Mouse (Mus musculus): ENCODE data around the gene Ccdc163. TPM values are rescaled to one million over a fixed set of nuclear protein-coding genes. Genes with fewer than 3 reads are reported as not detected.

The Ccdc163 gene
- polyA plus RNA-seq, 1 experiment from 2014 or later, result 16.9 TPM

GRCm38 (mm10) chr4:116732355-116732754 lies 24.0 kb downstream of the Ccdc163 start:
- Histone ChIP-seq H3K4me2 (ENCODE audit: low read length) (no peak overlapping the region), H3K27me3 (replicated peaks; ENCODE audit: control insufficient read depth, insufficient read depth, low read length) (no peaks in the 10 kb centered on the region), H3K27ac (ENCODE audit: low read depth, low read length) (no peak overlapping the region), H3K4me1 (ENCODE audit: control insufficient read depth, insufficient read depth, low read length) (no peaks in the 10 kb centered on the region), H3K9me3 (replicated peaks; ENCODE audit: control insufficient read depth, low read length) (no peaks in the 10 kb centered on the region), H3K4me3 (ENCODE audit: low read depth, low read length) (no peak overlapping the region), H3K9ac (ENCODE audit: low read length) (no peak overlapping the region), H3K36me3 (ENCODE audit: control insufficient read depth, insufficient read depth, low read length) (no peaks in the 10 kb centered on the region)
- DNase-seq (ENCODE audit: low spot score) (no peak), ATAC-seq (no peak)
- 88% methylated on average over 5 of the region's 5 CpGs for WGBS

- no peak for ATAC-seq
- no peak for DNase-seq (ENCODE audit: low spot score)
- Histone ChIP-seq H3K4me1 (ENCODE audit: control insufficient read depth, insufficient read depth, low read length) (no peaks in the 10 kb centered on the region), H3K4me3 (ENCODE audit: low read depth, low read length) (no peak overlapping the region), H3K9me3 (replicated peaks; ENCODE audit: control insufficient read depth, low read length) (no peaks in the 10 kb centered on the region), H3K9ac (ENCODE audit: low read length) (no peak overlapping the region), H3K27ac (ENCODE audit: low read depth, low read length) (no peak overlapping the region), H3K36me3 (ENCODE audit: control insufficient read depth, insufficient read depth, low read length) (no peaks in the 10 kb centered on the region), H3K4me2 (ENCODE audit: low read length) (no peak overlapping the region), H3K27me3 (replicated peaks; ENCODE audit: control insufficient read depth, insufficient read depth, low read length) (no peaks in the 10 kb centered on the region)
- 91% methylated on average over 2 of the region's 2 CpGs for WGBS
These were observed 26.7 kb downstream of the Ccdc163 start for GRCm38 (mm10) chr4:116734996-116735395.

DNA sequence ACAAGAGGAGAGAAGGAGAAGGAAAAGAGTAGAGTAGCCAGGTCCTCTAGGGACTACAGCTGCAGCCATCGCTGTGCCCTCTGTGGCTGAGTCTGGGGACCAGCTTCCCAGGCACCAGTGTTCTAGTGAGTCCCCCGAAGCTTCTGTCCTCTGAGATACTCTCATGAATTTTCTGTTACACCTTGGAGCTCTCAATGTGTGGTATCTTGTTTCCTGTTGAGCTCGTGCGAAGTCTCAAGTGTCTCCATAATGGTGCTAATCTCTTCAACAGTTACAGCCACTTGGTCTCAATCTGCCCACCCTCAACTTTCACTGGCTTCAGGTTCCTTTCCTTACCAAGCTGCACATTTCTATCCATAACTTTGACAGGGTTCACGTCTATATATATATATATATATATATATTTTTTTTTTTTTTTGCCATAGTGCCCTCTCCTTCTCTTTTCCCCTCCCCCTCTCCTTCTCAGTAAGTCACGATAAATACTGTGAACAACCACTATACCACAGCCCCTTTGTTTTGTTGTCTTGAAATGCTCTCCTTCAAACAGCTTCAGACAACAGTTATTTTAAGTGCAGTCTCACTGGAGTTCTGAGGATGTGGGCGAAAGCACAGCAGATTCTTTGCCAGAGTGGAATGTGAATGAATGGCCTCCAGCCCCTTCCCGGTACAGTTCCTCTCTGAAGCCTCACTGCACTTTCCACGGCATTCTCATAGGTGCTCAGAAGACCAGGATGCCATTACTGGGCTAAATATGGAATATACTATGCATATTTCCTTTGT lies 30.9 kb downstream of the Ccdc163 start:
- Histone ChIP-seq H3K9ac (ENCODE audit: low read length) (no peak overlapping the region), H3K4me2 (ENCODE audit: low read length) (no peak overlapping the region), H3K4me3 (ENCODE audit: low read depth, low read length) (no peak overlapping the region), H3K27me3 (replicated peaks; ENCODE audit: control insufficient read depth, insufficient read depth, low read length) (no peaks in the 10 kb centered on the region), H3K27ac (ENCODE audit: low read depth, low read length) (no peak overlapping the region), H3K36me3 (ENCODE audit: control insufficient read depth, insufficient read depth, low read length) (no peaks in the 10 kb centered on the region), H3K9me3 (replicated peaks; ENCODE audit: control insufficient read depth, low read length) (no peaks in the 10 kb centered on the region), H3K4me1 (ENCODE audit: control insufficient read depth, insufficient read depth, low read length) (no peaks in the 10 kb centered on the region)
- 84% methylated on average over 9 of the region's 9 CpGs for WGBS
- ATAC-seq, result no peak
- no peak for DNase-seq (ENCODE audit: low spot score)

DNA sequence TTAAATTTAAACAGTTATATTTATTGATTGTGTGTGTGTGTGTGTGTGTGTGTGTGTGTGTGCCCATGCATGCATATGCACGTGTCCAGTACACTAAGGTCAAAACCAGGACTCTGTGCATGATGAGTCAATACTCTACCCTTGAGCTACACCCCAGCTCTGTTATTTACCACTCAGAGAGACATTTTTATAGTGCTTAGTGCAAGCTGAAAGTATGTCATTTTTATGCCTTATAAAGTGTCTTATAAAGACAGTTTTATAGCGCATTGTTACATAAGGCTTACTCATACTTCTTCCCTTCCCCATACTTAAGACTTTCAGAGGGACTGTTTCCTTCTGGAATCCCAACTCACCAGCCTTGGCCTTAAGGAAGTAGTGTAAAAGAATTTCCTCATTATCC lies 41.4 kb downstream of the Ccdc163 start:
- WGBS, result 95% methylated on average over 2 of the region's 2 CpGs
- H3K9me3 ChIP-seq (replicated peaks; ENCODE audit: control insufficient read depth, low read length), result no peaks in the 10 kb centered on the region

GRCm38 (mm10) chr4:116761914-116762313 lies 53.6 kb downstream of the Ccdc163 start:
- no peaks in the 10 kb centered on the region for H3K27me3 ChIP-seq (replicated peaks; ENCODE audit: control insufficient read depth, insufficient read depth, low read length)
- H3K27ac ChIP-seq (ENCODE audit: low read depth, low read length), result no peak overlapping the region
- no peaks in the 10 kb centered on the region for H3K9me3 ChIP-seq (replicated peaks; ENCODE audit: control insufficient read depth, low read length)
- DNase-seq (ENCODE audit: low spot score), result no peak
- no peak overlapping the region for H3K4me3 ChIP-seq (ENCODE audit: low read depth, low read length)
- no peaks in the 10 kb centered on the region for H3K36me3 ChIP-seq (ENCODE audit: control insufficient read depth, insufficient read depth, low read length)
- no peak overlapping the region for H3K4me2 ChIP-seq (ENCODE audit: low read length)
- H3K9ac ChIP-seq (ENCODE audit: low read length), result no peak overlapping the region
- H3K4me1 ChIP-seq (ENCODE audit: control insufficient read depth, insufficient read depth, low read length), result no peaks in the 10 kb centered on the region
- WGBS, result 78% methylated on average over 2 of the region's 2 CpGs
- no peak for ATAC-seq

More for the DNA sequence above, 41.4 kb downstream of the Ccdc163 start:
- H3K4me3 ChIP-seq (ENCODE audit: low read depth, low read length), result no peak overlapping the region
- no peaks in the 10 kb centered on the region for H3K27me3 ChIP-seq (replicated peaks; ENCODE audit: control insufficient read depth, insufficient read depth, low read length)
- no peak overlapping the region for H3K4me2 ChIP-seq (ENCODE audit: low read length)
- no peaks in the 10 kb centered on the region for H3K4me1 ChIP-seq (ENCODE audit: control insufficient read depth, insufficient read depth, low read length)
- DNase-seq (ENCODE audit: low spot score), result no peak
- no peak for ATAC-seq
- H3K27ac ChIP-seq (ENCODE audit: low read depth, low read length), result no peak overlapping the region
- H3K36me3 ChIP-seq (ENCODE audit: control insufficient read depth, insufficient read depth, low read length), result no peaks in the 10 kb centered on the region
- H3K9ac ChIP-seq (ENCODE audit: low read length), result no peak overlapping the region

DNA sequence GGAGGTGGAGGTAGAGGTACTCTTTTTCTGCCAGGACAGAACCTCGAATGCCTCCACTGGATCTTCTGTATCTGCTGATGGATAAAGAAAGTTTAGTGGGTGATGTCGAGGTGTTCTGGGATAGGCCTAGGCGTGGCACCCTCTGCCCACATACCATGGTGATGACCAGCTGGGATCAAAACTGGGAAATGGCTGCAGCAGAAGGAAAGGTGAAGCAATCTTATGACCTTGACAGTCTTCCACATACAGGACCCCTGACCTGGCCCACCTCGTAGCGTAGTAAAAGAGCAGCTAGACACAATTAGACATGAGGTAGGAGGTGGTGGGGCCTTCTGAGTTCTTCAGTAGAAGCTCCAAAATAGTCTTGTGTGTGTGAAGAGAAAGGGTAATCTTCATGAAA lies 55.7 kb downstream of the Ccdc163 start:
- no peaks in the 10 kb centered on the region for H3K4me1 ChIP-seq (ENCODE audit: control insufficient read depth, insufficient read depth, low read length)
- H3K4me3 ChIP-seq (ENCODE audit: low read depth, low read length), result no peak overlapping the region
- no peak for ATAC-seq
- no peaks in the 10 kb centered on the region for H3K9me3 ChIP-seq (replicated peaks; ENCODE audit: control insufficient read depth, low read length)
- H3K27ac ChIP-seq (ENCODE audit: low read depth, low read length), result no peak overlapping the region
- 91% methylated on average over 5 of the region's 5 CpGs for WGBS
- no peak for DNase-seq (ENCODE audit: low spot score)
- no peaks in the 10 kb centered on the region for H3K27me3 ChIP-seq (replicated peaks; ENCODE audit: control insufficient read depth, insufficient read depth, low read length)
- no peak overlapping the region for H3K9ac ChIP-seq (ENCODE audit: low read length)
- H3K4me2 ChIP-seq (ENCODE audit: low read length), result no peak overlapping the region
- no peaks in the 10 kb centered on the region for H3K36me3 ChIP-seq (ENCODE audit: control insufficient read depth, insufficient read depth, low read length)

DNA sequence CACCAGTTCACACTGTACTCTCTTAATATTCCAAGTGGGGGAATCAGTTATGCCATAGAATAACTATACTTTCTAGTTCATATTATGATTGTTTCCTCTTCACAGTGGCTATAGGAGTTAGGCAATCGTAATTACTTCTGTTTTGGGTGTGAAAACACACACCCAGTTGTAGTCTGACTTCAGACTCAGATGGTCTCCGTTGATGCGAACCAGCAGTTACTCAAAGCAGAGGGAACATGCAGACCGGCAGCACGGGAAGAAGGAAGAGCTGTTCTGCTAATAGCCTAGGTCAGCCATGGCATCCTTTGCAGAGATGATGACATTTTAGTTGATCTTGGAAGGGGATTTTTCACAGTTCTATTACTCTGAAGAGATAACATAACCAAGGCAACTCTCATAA lies 60.2 kb downstream of the Ccdc163 start:
- no peak overlapping the region for H3K4me3 ChIP-seq (ENCODE audit: low read depth, low read length)
- H3K27ac ChIP-seq (ENCODE audit: low read depth, low read length), result no peak overlapping the region
- ATAC-seq (no peak), DNase-seq (ENCODE audit: low spot score) (no peak)
- no peak overlapping the region for H3K9ac ChIP-seq (ENCODE audit: low read length)
- no peaks in the 10 kb centered on the region for H3K4me1 ChIP-seq (ENCODE audit: control insufficient read depth, insufficient read depth, low read length)
- no peaks in the 10 kb centered on the region for H3K9me3 ChIP-seq (replicated peaks; ENCODE audit: control insufficient read depth, low read length)
- no peak overlapping the region for H3K4me2 ChIP-seq (ENCODE audit: low read length)
- H3K27me3 ChIP-seq (replicated peaks; ENCODE audit: control insufficient read depth, insufficient read depth, low read length), result no peaks in the 10 kb centered on the region
- 91% methylated on average over 5 of the region's 5 CpGs for WGBS
- no peaks in the 10 kb centered on the region for H3K36me3 ChIP-seq (ENCODE audit: control insufficient read depth, insufficient read depth, low read length)

GRCm38 (mm10) chr4:116769060-116769459 lies 60.8 kb downstream of the Ccdc163 start:
- no peak overlapping the region for H3K27ac ChIP-seq (ENCODE audit: low read depth, low read length)
- H3K4me1 ChIP-seq (ENCODE audit: control insufficient read depth, insufficient read depth, low read length), result no peaks in the 10 kb centered on the region
- no peak overlapping the region for H3K4me2 ChIP-seq (ENCODE audit: low read length)
- H3K4me3 ChIP-seq (ENCODE audit: low read depth, low read length), result no peak overlapping the region
- ATAC-seq (no peak), DNase-seq (ENCODE audit: low spot score) (no peak)
- H3K27me3 ChIP-seq (replicated peaks; ENCODE audit: control insufficient read depth, insufficient read depth, low read length), result no peaks in the 10 kb centered on the region
- no peaks in the 10 kb centered on the region for H3K36me3 ChIP-seq (ENCODE audit: control insufficient read depth, insufficient read depth, low read length)
- H3K9ac ChIP-seq (ENCODE audit: low read length), result no peak overlapping the region
- no peaks in the 10 kb centered on the region for H3K9me3 ChIP-seq (replicated peaks; ENCODE audit: control insufficient read depth, low read length)

DNA sequence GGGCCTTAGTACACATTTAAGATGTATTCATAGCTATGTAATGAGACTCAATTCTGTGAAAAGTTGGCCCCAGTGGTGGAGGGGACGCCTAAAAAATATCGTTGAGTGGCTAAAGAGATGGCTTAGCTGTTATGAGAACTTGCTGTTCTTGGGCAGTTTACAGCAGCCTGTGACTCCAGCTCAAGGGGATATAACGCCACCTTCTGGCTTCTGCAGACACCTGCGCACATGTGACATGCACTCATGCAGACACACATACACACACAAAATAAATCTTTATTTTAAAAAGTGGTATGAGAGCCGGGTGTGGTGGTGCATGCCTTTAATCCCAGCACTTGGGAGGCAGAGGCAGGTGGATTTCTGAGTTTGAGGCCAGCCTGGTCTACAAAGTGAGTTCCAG lies 68.1 kb downstream of the Ccdc163 start:
- ATAC-seq (no peak), DNase-seq (ENCODE audit: low spot score) (no peak)
- Histone ChIP-seq H3K9me3 (replicated peaks; ENCODE audit: control insufficient read depth, low read length) (no peaks in the 10 kb centered on the region), H3K4me2 (ENCODE audit: low read length) (no peak overlapping the region), H3K27ac (ENCODE audit: low read depth, low read length) (no peak overlapping the region), H3K27me3 (replicated peaks; ENCODE audit: control insufficient read depth, insufficient read depth, low read length) (no peaks in the 10 kb centered on the region), H3K4me3 (ENCODE audit: low read depth, low read length) (no peak overlapping the region), H3K36me3 (ENCODE audit: control insufficient read depth, insufficient read depth, low read length) (no peaks in the 10 kb centered on the region), H3K4me1 (ENCODE audit: control insufficient read depth, insufficient read depth, low read length) (no peaks in the 10 kb centered on the region), H3K9ac (ENCODE audit: low read length) (no peak overlapping the region)
- 88% methylated on average over 5 of the region's 5 CpGs for WGBS

Data from forebrain, embryonic 14.5 days (tissue).